Mouse (Mus musculus) frontal cortex, adult (tissue): Measurements from ENCODE around the gene Sstr3.

Experiments used
- ATAC-seq: cut with Nextera tagmentation; 2 replicates; pipeline ENCODE4 v1.9.2; 2017; ENCODE audit warnings: mild to moderate bottlenecking, moderate library complexity, mixed read lengths; ENCODE audit not compliant: low TSS enrichment

Sstr3 gene

DNA sequence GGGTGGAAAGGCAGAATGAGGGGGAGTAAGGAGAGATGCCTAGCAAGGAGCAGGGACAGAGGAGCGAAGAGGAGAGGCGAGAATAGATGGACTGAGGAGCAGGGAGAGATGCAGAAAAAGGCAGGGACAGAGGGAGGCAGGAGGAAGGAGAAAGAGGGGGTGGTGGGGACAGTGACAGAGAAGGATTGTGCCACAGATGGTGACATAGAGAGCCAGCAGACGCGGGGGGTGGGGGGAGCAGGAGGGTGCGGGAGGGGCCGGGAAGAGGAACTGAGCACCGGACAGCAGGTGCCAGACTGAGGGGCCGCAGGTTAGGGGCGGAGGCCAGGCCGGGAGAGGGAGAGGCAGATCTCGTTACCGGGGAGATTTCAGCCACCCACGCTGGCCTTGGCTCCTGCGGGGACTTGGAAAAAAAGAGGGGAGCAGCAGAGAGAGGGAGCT, at the start of gene Sstr3:
Sstr3 (minus strand) TSS at position 125 of the 441 bp plus-strand sequence.
- ATAC-seq = peak; percentile 62

DNA sequence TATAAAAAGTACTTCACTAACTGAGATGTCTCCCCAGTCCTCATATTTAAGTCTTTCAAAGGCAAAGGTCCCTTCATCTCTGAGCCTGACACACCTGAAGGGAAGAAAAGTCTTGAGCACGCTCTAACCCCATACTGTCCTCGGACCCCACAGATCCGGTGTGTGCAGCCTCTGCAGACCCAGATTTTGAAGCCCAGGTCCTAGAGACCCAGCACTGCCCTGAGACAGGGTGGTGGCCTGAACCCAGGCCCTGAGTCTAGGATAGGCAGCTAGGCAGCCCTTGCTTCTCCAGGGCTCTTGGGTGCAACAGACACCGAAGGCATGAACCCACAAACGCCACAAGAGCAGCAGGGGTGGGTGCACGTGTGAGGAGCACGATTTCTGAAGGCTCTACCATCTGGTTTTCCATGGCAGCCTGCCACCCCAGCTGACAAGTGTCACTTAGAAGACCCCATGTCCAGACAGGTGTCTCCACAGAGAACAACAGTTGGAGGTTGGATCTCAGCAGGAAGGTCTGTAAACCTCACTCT, 49.5 kb upstream of the Sstr3 start:
- no peak for ATAC-seq

DNA sequence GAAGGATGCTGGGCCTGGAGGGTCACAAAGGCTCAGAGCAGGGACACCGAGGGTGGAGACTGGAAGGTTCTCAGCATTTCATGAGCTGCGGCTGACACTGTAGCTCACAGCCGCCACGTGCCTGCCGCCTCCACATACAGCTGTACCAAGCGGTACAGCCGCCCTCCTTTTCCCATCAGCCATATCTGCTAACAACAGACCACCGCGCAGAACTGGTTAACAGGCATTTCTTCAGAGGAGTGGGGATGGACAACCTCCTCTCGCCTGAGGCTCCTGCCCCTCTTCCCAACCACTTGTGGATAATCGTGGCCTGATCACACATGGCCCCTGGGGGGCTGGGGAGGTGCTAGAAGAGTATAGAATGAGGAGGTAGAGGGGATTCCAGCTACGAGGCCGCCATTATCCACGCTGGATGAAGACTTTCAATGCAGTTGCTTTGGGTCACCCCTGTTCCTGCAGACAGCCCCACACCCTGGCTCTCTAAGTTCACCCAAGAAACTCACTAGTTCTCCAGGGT, 48.0 kb upstream of the Sstr3 start:
- ATAC-seq = no peak

DNA sequence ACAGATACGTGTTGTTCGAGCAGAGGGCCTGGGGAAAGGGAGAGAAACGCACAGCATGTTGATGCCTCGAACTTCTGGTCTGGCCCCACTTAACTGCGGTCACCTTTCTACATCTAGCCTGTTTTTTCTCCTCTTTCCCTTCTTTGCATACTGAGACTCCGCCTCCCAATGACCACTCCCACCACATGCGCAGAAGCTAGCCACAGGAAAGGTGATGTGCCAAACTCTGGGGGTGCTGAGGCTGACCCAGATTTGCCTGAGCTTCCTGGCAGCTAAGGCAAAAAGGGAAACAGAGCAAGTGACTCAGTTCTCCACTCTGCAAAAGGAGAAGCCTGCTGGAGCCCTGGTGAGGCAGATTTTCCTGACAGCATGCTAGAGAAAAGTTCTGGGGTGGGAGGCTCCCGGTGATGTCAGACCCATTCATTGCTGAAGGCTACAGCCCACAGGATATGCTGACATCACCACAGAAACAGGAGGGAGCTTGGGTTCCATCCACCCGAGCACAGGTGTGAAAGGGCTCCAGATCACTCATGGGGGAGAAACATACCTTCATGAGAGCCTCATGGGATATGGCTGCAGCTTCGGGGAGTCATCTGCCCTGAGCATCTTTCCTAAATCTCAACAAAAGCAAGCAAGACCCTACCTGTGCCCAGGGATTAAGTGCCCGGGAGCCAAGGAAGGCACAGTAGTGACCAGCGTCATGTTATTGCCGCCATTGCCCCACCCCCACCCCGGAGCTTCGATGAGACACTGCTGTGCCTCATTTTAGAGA, 47.4 kb upstream of the Sstr3 start:
- no peak for ATAC-seq

DNA sequence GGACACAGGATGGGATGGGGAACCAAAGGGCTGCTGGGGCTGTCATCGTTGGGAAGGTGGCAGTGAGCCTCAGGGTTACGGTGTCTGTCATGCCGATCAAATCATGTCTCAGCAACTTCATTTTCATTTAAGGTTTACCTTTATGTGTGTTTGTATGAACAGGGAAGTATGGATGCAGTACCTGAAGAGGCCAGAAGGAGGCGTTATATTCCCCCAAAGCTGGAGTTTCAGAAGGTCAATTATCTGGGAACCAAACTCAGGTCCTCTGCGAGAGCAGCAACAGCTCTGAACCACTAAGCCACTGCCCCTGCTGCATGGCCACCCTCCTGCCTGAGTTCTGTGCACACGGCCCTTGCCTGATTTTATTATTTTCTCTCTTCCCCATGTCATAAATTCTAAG, 46.3 kb upstream of the Sstr3 start:
- ATAC-seq = no peak

DNA sequence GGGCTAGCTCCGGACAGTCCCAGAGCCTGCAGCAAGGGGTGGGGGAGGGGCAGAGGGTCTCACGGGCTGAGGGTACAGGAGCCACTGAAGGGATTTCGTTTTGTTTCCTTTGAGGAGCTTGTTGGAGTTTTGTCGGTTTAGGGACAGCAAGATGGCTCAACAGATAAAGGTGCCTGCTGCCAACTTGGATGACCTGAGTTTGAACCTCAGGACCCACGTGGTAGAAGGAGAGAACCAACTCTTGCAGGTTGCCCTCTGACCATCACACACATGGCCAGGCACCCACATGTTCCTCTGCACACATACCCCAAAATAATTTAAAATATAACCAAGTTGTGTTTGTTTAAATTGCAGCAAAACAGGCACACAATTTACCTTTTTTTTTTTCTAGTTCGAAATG, 45.5 kb upstream of the Sstr3 start:
- ATAC-seq = no peak

DNA sequence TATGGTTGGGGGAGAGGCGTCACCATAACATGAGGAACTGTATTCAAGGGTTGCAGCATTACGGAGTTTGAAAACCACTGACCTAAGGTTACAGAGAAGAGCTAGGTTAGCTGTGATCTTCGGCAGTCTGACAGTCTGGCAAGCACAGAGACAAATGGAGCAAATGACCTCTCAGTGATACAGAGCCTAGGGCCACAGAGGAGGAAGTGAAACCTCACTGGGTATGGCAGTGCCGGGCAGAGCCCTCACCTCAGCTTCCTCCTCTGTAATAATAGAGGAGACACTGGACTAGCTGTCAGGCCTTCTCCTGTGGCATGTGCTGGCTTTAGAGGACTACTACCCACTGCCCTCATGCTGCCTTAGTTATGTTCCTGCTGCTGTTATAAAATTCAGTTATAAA, 44.4 kb upstream of the Sstr3 start:
- no peak for ATAC-seq

DNA sequence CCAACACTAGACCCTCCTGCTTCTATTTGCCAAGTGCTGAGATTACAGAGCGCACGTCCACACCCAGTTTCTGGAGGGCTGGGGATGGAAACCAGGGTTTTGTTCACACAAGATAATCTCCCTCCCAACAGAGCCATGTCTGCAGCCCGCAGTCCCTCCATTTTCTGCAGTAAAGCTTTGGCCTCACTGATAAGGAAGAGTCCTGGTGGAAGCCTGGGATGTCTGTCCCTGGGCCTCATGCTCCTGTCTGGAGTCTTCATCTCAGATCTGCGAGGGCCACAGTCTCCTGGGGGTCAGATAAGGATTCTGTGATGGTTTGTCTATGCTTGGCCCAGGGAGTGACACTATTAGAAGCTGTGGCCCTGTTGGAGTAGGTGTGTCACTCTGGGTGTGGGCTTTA, 43.6 kb upstream of the Sstr3 start:
- no peak for ATAC-seq

DNA sequence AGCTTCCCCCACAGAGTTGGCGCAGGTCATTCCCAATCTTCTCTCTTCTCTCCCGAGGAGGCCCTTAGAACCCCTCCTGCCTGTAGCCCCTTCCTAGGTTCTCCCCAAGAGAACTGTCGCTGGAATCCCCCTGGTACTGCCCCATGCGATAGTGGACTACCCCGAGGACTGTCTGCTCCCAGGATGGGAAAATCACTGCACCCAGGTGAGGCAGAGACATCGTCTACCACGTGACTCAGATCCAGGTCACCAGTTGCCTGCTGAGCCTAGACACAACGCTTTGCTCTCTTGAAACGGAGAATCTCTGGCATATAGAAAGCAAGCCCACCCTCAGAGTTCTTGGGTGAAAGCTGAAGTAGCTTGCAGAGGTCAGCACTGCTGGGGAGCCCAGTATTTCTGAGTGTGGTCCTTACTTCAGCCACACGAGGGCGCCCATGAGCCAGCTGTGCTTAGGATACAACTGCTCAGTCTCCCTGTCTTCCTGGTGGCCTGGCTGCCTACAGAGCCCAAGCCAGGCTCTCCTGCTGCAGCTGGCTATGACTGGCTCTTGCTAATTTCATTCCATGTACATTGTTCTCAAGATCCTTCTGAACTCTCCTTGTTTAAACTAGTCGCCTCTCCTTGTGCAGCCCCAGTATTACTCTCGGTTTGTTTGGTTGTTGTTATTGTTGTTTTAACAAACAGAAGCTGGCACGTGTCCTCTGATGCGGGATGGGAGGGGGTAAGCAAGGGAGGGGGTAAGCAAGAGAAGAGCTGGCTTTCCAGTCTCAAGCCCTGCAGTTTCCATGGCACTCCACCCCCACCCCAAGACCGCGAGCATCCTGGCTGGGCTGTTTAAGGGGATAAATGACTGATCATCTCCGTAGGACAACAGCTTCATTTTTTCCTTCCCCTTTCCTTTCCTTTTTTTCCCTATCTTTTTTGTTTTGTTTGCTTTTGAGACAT, 42.8 kb upstream of the Sstr3 start:
- ATAC-seq = peak; percentile 89

DNA sequence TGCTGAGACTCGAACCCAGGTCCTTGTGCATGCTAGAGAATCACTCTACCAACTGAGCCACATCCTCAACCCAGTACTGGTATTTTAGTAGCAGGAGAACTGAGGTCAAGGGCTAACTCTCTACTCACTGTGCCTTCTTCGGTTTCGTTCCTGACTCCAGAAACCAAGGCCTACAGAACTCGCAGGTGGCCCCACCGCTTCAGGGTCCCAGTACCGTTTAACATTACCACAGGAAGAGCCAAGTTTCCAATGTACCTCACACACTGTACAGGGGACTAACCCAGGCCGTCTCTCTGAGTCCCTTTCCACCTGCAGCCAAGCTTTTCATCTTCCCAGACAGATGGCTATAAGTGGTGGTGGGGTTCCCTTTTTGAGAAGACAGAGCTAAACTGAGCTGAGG, 40.9 kb upstream of the Sstr3 start:
- no peak for ATAC-seq

DNA sequence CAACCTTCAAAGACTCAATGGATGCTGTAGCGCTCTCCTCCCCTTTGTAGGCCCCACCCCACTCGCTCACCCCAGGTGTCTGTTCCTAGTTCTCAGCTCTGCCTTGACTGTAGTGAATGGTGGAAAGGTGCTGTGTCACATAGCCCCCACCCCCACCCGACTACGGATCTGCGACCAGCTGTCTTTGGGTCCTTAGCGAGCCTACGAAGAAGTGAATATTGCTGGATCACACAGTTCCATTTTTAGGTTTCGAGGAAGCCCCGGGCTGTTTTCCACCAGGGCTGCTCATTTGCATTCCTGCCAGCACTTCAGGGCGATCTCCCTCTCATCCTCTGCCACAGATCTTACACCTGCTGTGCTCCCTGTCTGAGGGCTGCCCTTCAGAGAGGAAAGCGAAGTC, 38.9 kb upstream of the Sstr3 start:
- no peak for ATAC-seq

DNA sequence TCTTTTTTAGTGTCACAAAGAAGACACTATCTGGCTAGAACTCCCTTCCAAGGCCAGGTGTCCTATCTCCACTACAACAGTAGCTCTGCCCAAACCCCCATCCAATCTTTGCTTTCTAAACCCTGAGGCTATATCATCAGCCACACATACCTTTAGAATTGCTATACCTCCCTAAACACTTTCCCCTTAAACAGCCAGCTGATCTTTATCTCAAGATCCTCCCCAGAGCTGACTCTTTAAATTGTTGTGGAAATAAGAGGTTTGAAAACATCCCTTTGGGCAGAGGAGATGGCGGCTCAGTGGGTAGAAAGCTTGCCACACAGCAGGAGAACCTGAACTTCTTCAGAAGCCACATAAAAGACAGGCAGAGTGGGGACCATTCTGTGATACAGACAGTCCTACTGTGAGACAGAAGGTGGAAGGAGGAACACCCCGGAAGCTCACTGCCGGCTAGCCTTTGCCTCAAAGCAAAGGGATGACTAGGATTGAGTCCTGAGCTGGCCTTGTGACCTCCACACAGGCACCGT, 31.9 kb upstream of the Sstr3 start:
- no peak for ATAC-seq

DNA sequence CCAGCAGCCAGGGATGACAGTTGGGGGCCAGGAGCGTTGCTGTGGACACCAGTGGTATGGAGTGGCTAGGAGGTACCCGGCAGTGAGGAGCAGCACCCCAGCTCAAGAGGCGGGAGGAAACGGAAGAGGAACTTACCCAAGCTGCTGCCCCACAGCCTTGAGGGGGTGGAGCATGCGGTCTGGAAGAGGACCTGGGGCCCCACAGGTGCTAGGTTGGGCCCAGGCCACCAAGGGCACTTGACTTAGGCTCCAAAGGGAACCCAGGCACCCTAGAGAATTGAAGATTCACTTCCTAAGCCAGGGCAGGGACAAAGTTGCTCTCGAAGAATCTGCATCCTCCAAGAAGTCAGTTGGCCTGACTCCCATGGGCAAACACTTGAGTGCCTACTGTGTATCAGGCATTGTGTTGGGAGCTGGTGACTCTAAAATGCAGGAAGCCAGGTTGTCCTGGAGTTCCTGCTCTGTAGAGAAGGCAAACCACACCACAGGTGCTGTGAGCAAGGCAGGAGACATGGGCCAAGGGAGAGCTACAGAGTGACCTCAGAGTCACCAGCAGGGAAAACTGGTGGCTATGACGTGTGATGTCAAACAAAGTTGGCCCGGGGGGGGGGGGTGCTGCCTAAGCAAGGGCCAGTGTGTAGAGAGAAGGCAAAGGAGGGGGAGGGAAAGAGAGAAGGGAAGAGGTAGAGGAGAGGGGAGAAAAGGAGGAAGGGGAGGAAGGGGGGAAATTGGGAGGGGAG, 28.3 kb upstream of the Sstr3 start, which contains the start of gene Rac2:
Rac2 (minus strand) TSS at position 126 of the 740 bp plus-strand sequence.
- no peak for ATAC-seq

DNA sequence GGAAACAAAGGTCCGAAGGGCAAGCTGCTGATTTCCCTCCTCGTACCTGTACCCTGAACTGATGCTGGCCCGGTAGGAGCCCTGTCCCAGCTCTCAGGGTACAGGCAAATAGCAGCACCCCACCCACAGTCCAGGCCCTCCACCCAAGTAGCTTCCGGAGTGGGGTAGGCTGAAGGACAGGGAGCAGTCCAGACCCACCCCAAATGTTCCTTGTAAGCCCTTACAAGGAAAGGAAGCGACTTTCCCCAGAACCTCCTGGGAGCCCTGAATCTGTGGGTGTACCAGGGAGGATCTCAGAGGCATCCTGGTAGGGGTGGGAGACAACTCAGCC, 27.8 kb upstream of the Sstr3 start:
- no peak for ATAC-seq

DNA sequence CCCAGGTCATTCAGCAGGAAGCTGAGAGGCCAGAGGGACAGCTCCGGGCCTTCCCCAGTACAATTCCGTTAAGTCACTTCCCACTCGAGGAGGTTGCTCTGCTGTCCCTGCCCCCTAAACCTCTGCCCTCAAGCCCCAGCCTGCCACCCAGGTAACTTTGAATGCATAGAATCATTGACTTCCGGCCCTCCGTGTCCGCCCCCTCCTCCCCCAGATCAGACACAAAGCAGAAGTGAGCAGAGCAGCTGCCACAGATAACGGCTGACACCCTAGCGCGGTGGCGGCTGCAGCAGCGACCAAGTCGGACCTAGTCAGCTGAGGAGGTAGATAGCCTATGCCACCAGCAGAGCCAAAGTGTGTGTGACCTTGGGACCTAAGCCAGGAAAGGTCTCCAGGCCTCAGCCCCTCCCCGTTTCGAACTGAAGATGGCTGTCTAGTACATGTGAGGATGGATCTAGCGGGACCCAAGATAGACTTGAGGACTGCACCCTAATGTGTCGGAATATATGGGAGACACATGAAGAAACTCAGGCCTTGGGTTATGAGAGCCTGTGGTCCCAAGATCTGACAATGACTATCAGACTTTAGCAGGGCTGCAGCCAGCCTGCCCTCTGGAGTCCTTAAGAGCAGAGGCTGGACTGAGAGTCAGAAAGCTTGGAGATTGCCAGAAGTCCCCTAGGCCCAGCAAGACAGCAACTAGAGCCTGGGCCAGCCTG, 27.2 kb upstream of the Sstr3 start:
- no peak for ATAC-seq

DNA sequence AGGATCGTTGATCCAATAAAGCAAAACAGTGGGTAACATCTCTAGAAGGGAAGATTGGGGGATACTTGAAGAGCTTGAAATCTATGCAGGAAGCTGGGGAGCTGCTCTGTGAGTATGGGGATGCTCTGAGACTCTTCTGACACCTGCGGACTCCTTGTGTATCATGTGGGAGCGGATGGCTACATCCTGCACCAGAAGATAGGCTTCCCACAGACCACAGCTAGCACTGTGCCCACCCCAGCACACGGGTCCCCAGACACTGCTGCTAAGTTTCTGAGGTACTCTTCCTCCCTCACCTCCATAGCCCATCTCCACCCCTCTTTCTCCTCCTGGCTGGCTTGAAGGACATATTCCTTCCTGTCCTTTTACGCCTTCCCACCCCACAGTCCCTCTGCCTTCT, 25.7 kb upstream of the Sstr3 start:
- no peak for ATAC-seq

DNA sequence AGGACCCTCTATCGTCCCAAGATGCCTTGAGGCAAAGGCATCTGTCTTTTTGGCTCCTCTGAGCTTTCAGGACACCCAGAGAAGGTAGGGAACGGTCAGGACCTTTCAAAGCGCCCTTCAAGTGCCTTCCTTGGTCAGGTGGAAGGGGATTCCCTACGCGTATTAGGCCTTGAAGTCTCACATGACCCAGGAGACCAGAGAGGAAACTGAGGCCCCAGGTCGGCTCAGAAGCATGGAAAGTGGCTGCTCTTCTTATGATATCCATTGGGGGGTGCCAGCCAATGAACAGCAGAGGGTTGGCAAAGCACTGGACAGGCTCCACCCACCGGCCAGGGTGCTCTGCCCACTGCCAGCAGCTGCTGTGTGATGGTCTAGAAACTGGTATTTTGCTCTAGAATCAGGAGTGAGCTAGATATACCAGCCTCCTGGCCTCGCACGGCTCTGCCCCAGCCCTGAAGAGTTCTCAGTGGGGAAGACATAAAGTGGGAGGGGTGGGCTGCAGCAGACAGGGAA, 23.2 kb upstream of the Sstr3 start:
- ATAC-seq = no peak

DNA sequence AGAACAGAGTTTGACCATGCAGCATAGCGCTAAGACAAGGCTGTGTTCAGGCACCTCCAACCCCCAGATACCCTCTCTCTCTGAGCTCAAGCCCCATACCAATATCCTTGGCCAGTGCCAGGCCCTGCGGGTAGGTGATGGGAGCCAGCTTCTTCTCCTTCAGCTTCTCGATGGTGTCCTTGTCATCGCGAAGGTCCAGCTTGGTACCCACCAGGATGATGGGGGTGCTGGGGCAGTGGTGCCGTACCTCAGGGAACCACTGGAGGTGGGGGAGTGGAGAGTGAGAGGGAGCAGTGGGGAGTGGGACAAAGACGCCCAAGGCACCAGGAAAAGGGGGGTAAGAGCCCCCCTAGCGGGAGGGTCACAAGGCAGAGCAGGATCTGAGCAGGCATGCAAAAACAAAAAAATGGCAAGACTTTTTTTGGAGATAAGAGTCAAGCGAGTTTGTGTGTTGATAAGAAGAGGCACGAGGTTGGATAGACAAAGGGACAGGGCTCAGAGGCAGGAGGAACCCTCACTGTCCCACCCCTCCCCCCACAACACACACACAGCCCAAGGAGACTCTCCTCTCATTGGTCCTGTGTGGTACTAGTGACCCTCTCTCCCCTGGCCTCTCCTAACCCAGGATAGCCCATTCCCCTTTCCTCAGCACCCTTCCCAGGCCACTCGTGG, 20.4 kb upstream of the Sstr3 start:
- no peak for ATAC-seq

DNA sequence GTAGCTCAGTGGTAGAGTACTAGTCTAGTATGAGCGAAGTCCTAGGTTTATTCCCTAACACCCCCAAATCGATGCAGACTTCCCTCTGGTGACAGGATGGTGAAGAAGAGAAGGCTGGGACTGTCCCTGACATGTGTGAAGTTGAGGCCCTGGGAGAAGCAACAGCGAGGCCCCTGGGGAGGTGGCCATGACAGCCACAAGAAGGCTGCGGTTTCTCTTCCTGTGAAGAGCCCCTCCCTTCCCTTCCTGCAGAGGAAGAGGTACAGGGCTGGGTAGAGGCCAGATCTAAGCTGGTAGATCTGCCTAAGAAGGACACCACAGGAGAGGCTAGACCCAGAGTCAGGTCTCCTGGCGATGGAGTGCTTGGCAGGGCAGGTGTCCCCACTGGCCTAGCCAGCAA, 19.5 kb upstream of the Sstr3 start:
- ATAC-seq = no peak

DNA sequence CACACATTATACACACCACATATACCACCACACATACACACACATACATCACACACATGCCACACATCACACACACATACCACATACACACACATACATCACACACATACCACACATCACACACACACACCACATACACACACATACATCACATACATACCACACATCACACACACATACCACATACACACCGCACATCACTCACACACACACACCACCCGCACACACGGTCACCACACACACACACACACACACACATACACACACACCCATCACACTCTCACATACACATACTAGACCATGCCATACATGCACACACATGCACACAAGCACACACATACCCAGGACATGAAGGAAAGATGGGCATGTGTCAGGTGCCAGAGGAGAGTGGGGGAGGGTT, 18.9 kb upstream of the Sstr3 start:
- ATAC-seq = no peak
